Mouse (Mus musculus): ENCODE measurements around the gene Asns.

Gene Asns

DNA sequence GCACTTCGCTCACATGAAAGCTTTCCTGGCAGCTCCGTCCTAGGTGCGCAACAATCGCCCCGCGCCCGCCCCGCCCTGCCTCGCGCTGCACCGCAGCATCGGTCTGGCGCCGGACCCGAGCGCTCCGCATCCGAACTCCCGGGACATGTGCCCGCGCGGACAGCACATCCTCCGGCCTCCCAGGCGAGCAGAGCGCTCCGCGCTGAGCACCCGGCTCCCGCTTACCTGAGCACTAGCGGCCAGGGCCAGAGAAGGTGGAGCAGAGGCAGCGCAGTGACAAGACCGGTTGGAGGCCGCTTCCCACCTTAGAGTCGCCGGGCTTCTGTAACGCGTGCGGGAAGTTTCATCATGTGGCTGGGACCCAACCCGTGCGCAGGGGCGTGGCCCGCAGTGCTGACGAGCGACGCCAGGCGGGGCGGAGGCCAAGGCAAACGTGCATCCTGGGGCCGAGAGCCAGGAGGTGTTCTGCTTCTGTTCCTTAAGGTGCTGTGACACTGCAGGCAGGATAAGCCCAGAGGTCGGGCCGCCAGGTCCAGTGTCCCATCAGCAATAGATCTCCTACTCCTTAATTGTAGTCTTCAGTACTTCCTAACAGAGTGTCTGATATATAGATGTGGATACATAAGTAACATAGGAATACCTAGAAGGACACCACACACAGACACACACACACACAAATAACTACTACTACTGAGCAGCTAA lies at the start of gene Asns:
Gene Asns, minus strand, starts transcription at position 371 of the 702 bp plus-strand sequence.
- peak; percentile 72 to 84 for DNase-seq

DNA sequence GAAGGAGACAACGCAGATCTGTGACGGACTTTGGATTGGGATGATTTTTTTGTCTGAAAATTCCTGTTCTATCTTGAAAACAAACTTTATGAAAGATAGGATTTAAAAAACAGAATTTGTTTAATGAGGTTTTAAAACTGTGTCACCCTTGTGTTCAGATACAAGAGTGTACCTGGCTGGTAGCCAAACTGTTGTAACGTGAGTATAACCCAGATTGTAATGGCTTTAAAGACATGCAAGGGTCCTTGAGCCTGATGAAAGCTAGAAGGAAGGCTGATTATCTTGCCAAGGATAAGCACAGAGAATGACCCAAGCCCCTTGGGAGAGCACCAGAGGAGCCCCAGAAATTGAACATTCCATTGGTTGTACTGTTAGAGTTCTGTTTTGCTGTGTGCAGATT lies 48.7 kb upstream of the Asns start:
- peak in 1 of 2 experiments; percentile 4 for DNase-seq

GRCm38 (mm10) chr6:7737842-7738241 lies 44.8 kb upstream of the Asns start:
- DNase-seq = no peak

GRCm38 (mm10) chr6:7732754-7733708 lies 40.0 kb upstream of the Asns start:
- peak; percentile 76 to 93 for DNase-seq

DNA sequence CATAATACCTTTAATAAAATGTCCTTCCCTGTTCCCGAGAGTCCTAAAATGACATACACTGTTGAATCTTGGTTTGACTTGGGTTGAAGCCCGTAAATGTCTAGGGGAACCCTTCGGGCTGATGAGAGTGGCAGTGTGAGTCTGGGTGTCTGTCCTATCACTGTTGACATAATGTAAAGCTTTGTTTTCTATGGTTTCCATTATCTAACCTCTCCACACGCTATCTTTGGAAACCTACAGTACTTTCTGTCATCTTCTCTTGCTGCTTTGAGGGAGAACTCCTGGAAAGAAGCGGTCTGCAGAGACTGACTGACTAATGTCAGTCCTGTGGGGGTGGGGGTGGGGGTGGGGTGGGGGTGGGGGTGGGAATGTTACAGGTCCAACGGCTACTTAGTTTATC lies 39.0 kb upstream of the Asns start:
- DNase-seq = no peak

DNA sequence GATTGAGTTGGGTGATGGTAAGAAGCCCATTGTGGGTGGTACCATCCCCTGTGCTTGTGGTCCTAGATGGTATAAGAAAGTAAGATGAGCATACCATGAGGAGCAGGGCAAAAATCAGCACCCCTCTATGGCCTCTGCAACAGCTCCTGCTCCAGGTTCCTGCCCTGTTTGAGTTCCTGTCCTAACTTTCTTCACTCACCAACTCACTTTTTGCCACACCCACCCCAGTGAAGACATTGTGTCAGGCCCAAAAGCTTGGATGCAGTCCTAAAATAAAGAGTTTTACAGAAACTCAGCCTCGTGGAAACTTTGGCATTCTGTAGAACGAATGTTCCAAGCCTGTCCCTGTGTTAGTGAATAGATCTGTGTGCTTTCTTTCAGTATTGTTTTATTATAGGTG lies 36.1 kb upstream of the Asns start:
- DNase-seq = no peak

GRCm38 (mm10) chr6:7728241-7728640 lies 35.2 kb upstream of the Asns start:
- no peak for DNase-seq

- DNase-seq = no peak
Measured at GRCm38 (mm10) chr6:7716236-7716635, 23.2 kb upstream of the Asns start.

DNA sequence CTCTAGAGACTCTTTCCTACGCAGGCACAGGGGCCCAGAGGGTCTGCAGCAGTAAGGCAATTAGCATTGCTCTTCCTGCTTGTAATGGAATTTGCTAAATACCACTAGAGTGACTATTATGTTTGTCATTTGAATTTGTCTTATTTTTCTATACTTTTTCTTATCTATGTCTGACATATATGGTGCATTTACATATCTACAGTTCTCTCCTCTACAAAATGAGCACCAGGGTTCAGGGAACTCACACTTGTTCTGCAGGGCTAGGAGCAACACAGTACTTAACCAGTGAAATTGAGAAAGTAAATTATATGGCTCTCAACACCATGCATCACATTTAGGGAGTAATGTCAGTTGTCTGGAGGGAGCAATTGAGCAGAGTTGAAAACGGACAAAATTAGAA lies 21.2 kb upstream of the Asns start:
- DNase-seq = no peak

DNA sequence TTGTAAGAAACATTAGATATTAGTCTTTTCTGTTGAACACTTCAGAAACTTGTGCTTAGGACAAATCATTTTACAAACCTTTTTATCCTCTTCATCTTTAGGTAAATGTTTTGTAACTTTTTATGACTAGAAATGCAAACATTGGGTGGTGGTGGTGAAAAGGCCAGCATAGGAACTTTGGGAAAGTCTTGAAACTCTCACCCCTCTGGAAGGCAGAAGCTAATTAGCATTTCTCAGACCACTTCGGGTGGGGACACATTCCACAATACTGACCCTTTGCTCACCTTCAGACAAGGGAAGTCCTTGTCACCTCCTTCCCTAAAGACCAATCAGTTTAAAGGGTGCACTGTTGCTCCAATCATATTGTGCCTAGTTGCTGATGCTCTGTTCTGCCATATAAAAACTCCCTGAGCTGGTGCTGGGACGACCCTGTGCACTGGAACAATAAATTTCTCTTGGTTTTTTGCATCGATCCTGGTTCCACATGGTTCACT lies 18.8 kb upstream of the Asns start:
- DNase-seq = no peak

- no peak for DNase-seq
Measured at GRCm38 (mm10) chr6:7708246-7708645, 15.2 kb upstream of the Asns start.

- no peak for DNase-seq
Measured at GRCm38 (mm10) chr6:7706796-7707195, 13.7 kb upstream of the Asns start.

GRCm38 (mm10) chr6:7697999-7698699 lies 5.1 kb upstream of the Asns start:
- no peak for DNase-seq

DNA sequence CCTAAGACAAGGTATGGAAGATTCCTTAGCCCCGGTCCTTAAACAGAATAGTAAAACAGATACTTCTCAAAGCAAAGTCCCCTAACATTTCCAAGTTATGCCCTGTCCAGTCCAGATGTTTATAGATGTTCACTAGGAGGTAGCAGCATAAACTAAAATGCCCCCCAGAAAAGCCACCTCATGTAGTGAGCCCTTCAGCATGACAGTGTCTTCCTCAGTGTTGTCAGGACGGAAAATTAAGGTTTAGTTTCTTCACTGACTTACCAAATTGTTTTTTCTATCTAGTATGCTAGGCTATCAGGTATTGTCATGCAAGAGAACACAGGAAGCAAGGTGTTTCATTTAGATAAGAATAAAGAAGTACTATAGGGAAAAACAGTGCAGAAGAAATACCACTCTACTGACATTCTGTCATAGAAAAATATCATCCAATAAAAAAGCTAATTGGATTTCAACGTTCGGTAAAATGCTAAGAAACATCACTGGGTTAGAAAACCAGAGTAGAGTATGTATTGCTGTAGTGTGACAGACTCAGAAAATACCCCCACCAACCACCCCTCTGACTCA lies 4.1 kb upstream of the Asns start:
- DNase-seq = no peak

GRCm38 (mm10) chr6:7696641-7697040 lies 3.6 kb upstream of the Asns start:
- no peak for DNase-seq

DNA sequence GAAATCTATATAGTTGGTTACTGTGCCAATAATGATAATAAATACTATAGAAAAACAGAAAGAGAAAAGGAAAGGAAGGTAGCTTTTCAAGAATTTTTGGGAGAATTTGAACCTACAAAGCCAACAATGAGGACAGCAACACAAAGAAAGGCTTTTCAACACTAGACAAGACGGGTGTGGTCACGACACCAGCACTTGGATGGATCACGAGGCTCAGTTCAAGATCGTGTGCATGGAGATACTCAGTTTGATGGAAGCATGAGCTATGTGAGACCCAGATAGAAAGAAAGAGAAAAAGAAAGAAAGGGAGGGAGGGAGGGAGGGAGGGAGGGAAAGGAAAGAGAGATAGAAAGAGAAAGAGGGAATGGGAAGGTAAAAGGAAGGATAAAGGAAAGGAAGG lies 2.8 kb upstream of the Asns start:
- no peak for DNase-seq

GRCm38 (mm10) chr6:7693666-7694065 lies 612 bp upstream of the Asns start:
- DNase-seq = no peak

- DNase-seq = peak in 1 of 2 experiments; percentile 30
Measured at GRCm38 (mm10) chr6:7692451-7692850, 603 bp downstream of the Asns start.

GRCm38 (mm10) chr6:7692037-7692436 lies 1.0 kb downstream of the Asns start:
- no peak for DNase-seq

DNA sequence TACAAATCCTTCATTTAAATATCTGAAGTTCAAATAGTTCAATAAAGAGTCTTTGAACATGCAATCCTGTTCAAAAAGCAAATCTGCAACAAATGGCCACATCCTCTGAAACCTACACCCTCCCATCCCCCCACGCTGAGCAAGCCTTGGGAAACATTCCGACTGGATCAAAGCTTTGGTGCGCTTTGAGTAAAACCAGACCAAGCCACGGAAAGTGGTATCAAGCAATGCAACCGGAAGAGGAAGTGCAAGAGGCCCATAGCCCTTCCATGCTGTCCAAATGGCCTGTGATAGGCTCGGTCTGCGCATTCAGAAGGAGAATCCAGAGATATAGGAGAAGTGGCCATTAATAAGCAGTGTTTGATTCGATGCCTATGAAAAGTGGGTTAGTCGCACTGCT lies 2.6 kb downstream of the Asns start:
- DNase-seq = no peak

DNA sequence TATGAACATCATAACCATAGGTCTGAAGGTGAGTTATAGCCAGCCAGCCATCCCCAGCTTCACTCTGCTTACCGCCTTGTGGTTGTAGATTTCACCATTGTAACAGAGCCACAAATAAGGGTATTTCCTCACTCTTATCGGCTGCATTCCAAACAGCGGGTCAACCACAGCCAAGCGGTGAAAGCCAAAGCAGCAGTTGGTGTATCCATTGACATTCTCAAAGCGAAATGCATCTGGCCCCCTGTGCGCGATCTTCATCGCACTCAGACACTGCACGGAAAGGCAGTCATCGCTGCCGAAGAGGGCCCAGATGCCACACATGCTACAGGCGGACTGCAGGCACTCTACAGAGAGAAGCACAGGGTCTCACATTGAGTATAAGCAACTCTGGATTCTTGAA lies 3.9 kb downstream of the Asns start:
- no peak for DNase-seq

GRCm38 (mm10) chr6:7686047-7686446 lies 7.0 kb downstream of the Asns start:
- DNase-seq = no peak

Data from kidney, postnatal 25 days (tissue).